Mouse (Mus musculus) retina, postnatal 1 day (tissue): ENCODE data around the gene Nectin4.

Source experiments
- DNase-seq: peaks from one replicate; pipeline ENCODE4 v3.0.0-alpha.2; 2012

The Nectin4 gene

GRCm38 (mm10) chr1:171360253-171360652 is 9.6 kb upstream of the Nectin4 start:
- no peak for DNase-seq

GRCm38 (mm10) chr1:171360656-171361055 is 9.2 kb upstream of the Nectin4 start, which contains the start of gene Klhdc9:
Klhdc9 (minus strand) TSS chr1:171360798.
- DNase-seq = peak; percentile 98

DNA sequence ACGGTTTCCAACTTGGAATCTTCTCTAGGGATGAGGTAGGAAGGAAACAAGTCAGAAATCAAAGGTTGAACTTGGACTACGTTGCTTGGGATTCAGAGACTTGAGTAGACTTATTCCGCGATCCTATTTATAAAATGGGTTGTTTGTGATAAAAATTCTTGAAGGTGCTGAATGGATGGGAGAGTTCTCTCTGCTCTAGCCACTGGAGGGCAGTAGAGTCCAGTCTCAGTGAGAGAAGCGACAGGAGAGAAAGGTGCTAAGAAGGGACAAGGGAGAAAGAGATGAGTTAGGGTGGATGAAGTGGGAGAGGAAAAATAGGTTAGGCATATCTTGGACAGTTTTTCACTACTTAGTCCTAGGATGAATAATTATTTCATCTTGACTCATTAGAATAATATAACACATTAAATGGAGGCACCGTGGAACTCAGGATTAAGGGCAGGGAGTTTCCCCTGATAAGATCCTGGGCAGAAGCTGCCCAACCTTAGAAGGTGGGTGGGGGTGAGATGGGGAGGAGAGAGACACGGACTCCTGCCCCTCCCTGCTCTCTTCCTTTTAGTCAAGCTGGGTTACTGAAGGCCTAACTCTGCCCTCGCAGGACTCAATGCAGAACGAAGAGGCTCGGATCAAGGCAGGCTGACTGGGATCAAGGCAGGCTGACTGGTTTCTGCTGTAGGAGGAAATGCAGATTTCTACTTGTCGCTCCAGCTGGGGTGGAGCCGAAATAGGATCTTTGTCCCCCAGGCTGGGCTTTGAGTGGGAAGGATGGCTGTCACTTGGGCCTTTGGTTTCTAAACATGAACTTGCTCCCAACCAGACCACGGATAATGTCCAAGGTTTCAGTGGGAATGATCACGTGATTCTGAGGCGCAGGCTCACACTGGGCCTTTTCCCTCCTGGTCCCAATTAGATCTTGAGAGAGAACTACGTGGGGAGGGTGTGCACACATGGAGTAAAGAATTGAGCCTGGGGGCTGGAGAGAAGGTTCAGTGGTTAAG is 8.5 kb upstream of the Nectin4 start:
- DNase-seq = peak; percentile 90

DNA sequence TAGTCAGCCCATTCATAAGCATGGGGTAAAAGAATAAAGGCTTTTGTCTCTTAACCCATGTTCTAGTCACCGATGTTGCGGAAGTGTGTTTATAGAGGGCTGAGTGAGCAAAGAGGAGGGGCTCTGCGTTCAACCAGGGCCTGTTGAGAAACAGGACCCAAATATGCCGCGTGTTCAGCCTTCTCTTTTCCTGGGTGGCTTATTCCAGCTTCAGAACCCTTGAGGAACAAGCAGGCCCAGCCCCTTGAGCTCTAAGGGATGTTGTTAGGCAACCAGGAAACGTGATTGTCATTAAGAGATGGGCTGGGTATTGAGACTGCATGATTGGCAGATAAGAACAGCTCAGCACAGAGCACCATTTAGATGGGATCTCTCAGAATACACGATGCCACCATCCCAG is 4.0 kb upstream of the Nectin4 start:
- no peak for DNase-seq

- no peak for DNase-seq
Measured at GRCm38 (mm10) chr1:171372880-171373279, 3.0 kb downstream of the Nectin4 start.

DNA sequence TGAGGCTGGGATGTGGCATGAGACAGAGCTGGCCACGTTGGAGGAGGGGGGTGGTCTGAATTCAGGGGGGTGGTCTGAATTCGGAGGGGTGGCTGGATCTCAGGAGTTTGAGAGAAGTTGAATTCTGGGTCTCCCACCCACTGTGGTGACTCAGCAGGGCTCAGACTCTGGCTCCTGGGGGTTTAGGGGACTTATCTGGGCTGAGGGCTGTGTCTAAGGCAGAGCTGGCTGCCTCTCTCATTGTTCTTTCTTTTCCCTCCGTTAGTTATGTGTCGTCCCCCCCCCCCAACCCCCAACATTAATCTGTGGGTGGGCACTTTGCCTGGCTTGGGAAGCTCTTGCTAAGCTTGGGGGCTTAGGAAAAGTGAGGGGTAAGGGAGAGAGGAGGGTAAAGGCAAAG is 4.0 kb downstream of the Nectin4 start:
- peak; percentile 42 for DNase-seq

DNA sequence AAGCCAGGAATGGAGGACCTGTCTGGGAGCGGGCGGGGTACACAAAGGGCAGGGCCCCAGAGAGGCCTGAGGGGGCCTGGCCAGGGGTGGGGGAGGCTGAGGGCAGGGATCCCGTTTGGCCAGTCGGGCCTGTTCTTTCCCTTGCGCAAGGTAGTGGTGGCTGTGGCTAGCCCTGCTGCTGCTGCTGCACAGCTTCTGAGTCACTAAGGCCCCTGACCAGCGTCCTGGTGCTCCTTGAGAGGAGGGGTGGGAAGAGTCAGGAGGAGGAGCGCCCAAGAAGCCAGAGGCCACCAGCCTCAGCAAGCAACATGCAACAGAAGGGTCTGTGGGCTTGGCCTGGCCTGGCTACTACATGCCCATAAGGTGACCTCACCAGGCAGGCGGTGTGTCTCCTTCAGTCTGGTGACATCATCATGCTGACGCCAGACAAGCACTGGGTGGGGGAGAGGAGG is 5.8 kb downstream of the Nectin4 start:
- DNase-seq = no peak

GRCm38 (mm10) chr1:171378298-171378697 is 8.4 kb downstream of the Nectin4 start:
- DNase-seq = no peak

GRCm38 (mm10) chr1:171379935-171380599 is 10.2 kb downstream of the Nectin4 start:
- peak; percentile 89 for DNase-seq

DNA sequence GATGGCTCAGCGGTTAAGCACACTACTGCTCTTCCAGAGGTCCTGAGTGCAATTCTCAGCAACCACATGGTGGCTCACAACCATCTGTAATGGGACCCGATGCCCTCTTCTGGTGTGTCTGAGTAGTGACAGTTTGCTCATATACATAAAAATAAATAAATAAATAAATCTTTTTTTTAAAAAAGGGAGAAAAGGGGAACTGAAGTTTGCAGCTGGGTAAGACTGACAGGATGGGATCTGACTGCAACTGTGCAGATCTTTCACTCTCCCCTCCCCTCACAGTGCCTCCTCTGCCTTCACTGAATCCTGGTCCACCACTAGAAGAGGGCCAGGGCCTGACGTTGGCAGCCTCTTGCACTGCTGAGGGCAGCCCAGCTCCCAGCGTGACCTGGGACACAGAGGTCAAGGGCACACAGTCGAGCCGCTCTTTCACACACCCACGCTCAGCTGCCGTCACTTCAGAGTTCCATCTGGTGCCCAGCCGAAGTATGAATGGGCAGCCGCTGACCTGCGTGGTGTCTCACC is 12.3 kb downstream of the Nectin4 start:
- no peak for DNase-seq

DNA sequence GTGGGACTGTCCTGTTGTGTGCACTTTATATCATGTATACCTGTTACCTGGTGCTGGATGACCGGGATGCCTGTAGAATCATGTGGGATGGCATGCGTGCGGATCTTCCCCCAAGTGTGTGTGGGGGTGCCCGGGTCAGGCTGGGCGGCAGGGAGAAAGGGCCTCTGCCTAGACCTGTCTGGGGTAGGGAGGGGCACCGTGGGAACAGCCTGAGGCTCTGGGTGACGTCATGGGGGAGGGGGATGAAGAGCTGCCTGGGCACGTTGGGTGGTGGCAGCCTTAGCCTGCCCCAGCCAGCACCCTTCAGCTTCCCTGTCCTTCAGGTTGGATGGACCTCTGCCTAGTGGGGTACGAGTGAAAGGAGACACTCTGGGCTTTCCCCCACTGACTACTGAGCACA is 14.5 kb downstream of the Nectin4 start:
- DNase-seq = no peak

- DNase-seq = peak; percentile 43
Measured at GRCm38 (mm10) chr1:171385171-171385570, 15.3 kb downstream of the Nectin4 start.

GRCm38 (mm10) chr1:171387099-171387498 is 17.2 kb downstream of the Nectin4 start:
- peak; percentile 50 for DNase-seq

GRCm38 (mm10) chr1:171388376-171389102 is 18.6 kb downstream of the Nectin4 start, which contains the start of gene Arhgap30:
Arhgap30 (plus strand) TSS chr1:171388954.
- no peak for DNase-seq

DNA sequence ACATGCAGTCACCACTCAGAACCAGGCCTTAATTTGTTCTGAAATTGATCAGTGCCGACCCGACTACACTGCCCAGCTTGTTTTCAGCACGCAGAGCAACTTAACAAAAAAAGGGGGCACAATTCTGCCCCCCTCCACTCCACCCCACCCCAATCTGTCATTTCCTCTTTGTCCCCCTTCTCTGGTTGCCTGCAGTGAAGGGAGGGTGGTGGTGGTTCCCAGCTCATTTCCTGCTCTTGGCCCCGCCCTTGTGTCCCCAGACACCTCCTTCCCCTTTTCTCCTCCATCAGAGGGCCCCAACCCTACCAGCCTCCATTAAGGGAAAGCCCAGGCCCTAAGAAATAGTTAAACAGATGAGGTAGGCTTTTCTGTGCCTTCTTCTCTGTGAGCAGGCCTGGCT is 20.2 kb downstream of the Nectin4 start:
- no peak for DNase-seq

- DNase-seq = no peak
Measured at GRCm38 (mm10) chr1:171401821-171402220, 31.9 kb downstream of the Nectin4 start.

- no peak for DNase-seq
Measured at GRCm38 (mm10) chr1:171402991-171403390, 33.1 kb downstream of the Nectin4 start.

DNA sequence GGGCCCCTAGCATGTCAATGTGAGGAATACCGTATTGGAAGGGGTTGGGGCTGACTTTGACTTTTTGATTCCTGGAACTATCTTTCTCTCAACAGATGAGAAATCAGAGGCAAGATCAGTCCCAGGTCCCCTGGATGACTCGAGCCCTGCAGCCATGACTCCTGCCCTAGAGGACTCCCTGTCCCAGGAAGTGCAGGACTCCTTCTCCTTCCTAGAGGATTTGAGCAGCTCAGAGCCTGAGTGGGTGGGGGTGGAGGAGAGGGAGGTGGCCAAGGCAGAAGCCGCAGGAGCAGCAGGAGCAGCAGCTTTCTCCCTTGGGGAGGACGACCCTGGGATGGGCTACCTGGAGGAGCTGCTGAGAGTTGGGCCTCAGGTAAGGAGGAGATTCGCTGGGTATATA is 37.4 kb downstream of the Nectin4 start:
- no peak for DNase-seq

DNA sequence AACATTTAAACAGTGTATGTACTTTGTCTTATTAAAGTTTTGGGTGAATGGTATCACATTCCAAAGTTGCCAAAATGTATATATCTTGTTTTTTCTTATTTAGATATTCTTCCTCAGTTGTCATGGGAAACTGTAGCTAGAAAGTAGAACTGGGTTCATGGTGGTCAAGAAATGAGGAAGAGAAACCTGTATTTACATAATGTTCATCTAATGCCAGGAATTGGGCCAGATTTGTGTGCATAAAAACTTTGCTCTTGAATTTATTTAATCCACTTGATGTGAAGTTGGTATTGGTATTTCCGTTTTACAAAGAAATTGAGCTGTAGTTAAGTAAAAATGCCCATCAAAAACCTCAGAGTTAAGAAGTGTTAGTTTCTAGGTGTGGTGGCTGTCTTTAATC is 40.3 kb downstream of the Nectin4 start:
- no peak for DNase-seq

GRCm38 (mm10) chr1:171410947-171411484 is 41.1 kb downstream of the Nectin4 start, which contains the start of gene Usf1:
Usf1 (plus strand) TSS chr1:171411313.
- DNase-seq = peak; percentile 98

DNA sequence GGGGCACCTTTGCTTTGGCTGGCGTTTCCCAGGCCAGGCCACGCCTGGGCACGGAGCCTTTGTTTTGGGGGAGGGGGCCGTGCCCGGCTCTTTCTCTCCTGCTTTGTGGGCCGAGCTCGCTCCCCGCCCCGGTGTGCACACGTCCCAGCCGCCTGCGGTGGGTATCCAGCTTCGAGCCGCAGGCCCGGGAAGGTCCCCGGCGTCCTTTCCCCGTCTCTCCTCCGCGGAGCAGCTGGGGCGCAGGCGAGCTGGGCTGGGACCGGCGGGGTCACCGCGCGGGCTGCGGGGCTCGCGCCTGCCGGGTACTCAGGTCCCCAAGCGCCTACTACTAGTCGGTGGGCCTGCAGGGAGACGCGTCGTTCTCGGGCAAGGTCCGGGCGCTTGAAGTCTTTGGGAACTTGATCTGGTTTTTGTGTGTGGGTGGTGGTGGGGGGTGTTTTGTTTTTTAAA is 41.6 kb downstream of the Nectin4 start:
- no peak for DNase-seq

- DNase-seq = peak; percentile 64
Measured at GRCm38 (mm10) chr1:171412001-171412441, 42.1 kb downstream of the Nectin4 start.
